Mouse (Mus musculus): ENCODE measurements around the gene CN725425. TPM values are rescaled to one million over a fixed set of nuclear protein-coding genes. Genes with fewer than 3 reads are reported as not detected.

CN725425 gene
- polyA plus RNA-seq, 1 experiment from 2014 or later = not detected

- Histone ChIP-seq H3K36me3 (ENCODE audit: control insufficient read depth, insufficient read depth, low read length) (no peaks in the 10 kb centered on the region), H3K4me1 (ENCODE audit: control insufficient read depth, insufficient read depth, low read length) (no peaks in the 10 kb centered on the region), H3K4me2 (ENCODE audit: low read depth, low read length) (no peak overlapping the region), H3K9me3 (replicated peaks; ENCODE audit: control insufficient read depth, low read length) (no peaks in the 10 kb centered on the region), H3K9ac (ENCODE audit: low read length) (no peak overlapping the region), H3K27me3 (ENCODE audit: control insufficient read depth, insufficient read depth, low read length) (no peaks in the 10 kb centered on the region), H3K4me3 (replicated peaks; ENCODE audit: low read length) (no peak overlapping the region), H3K27ac (ENCODE audit: low read length) (no peak overlapping the region)
- ATAC-seq (ENCODE audit: insufficient read depth, low FRiP score) = no peak
- WGBS = 75% methylated on average over 4 of the region's 4 CpGs
Observed at GRCm38 (mm10) chr15:91172193-91172592, 27.1 kb upstream of the CN725425 start.

- Histone ChIP-seq H3K36me3 (ENCODE audit: control insufficient read depth, insufficient read depth, low read length) (no peaks in the 10 kb centered on the region), H3K9ac (ENCODE audit: low read length) (no peak overlapping the region), H3K4me2 (ENCODE audit: low read depth, low read length) (no peak overlapping the region), H3K4me1 (ENCODE audit: control insufficient read depth, insufficient read depth, low read length) (no peaks in the 10 kb centered on the region), H3K9me3 (replicated peaks; ENCODE audit: control insufficient read depth, low read length) (no peaks in the 10 kb centered on the region), H3K27ac (ENCODE audit: low read length) (no peak overlapping the region), H3K4me3 (replicated peaks; ENCODE audit: low read length) (no peak overlapping the region), H3K27me3 (ENCODE audit: control insufficient read depth, insufficient read depth, low read length) (no peaks in the 10 kb centered on the region)
- no peak for ATAC-seq (ENCODE audit: insufficient read depth, low FRiP score)
- WGBS = 58% methylated on average over 9 of the region's 9 CpGs
Observed at GRCm38 (mm10) chr15:91178656-91179314, 20.5 kb upstream of the CN725425 start.

- no peak overlapping the region for H3K4me2 ChIP-seq (ENCODE audit: low read depth, low read length)
- no peak for ATAC-seq (ENCODE audit: insufficient read depth, low FRiP score)
- no peak overlapping the region for H3K9ac ChIP-seq (ENCODE audit: low read length)
- H3K27ac ChIP-seq (ENCODE audit: low read length) = no peak overlapping the region
- 61% methylated on average over 15 of the region's 15 CpGs for WGBS
- H3K36me3 ChIP-seq (ENCODE audit: control insufficient read depth, insufficient read depth, low read length) = no peaks in the 10 kb centered on the region
- H3K4me3 ChIP-seq (replicated peaks; ENCODE audit: low read length) = no peak overlapping the region
- H3K4me1 ChIP-seq (ENCODE audit: control insufficient read depth, insufficient read depth, low read length) = no peaks in the 10 kb centered on the region
- no peaks in the 10 kb centered on the region for H3K9me3 ChIP-seq (replicated peaks; ENCODE audit: control insufficient read depth, low read length)
- no peaks in the 10 kb centered on the region for H3K27me3 ChIP-seq (ENCODE audit: control insufficient read depth, insufficient read depth, low read length)
Observed at GRCm38 (mm10) chr15:91179911-91180622, 19.2 kb upstream of the CN725425 start.

GRCm38 (mm10) chr15:91186358-91186757 lies 12.9 kb upstream of the CN725425 start:
- 82% methylated on average over 6 of the region's 6 CpGs for WGBS
- no peak overlapping the region for H3K4me3 ChIP-seq (replicated peaks; ENCODE audit: low read length)

GRCm38 (mm10) chr15:91190026-91190425 lies 9.3 kb upstream of the CN725425 start:
- Histone ChIP-seq H3K9ac (ENCODE audit: low read length) (no peak overlapping the region), H3K27me3 (ENCODE audit: control insufficient read depth, insufficient read depth, low read length) (no peaks in the 10 kb centered on the region), H3K27ac (ENCODE audit: low read length) (no peak overlapping the region), H3K4me3 (replicated peaks; ENCODE audit: low read length) (peak overlapping the region; percentile 47), H3K4me1 (ENCODE audit: control insufficient read depth, insufficient read depth, low read length) (peaks cover 4% of the 10 kb centered on the region; the same call in 1 of the 2 replicates), H3K9me3 (replicated peaks; ENCODE audit: control insufficient read depth, low read length) (no peaks in the 10 kb centered on the region), H3K4me2 (ENCODE audit: low read depth, low read length) (peak overlapping the region; percentile 58), H3K36me3 (ENCODE audit: control insufficient read depth, insufficient read depth, low read length) (no peaks in the 10 kb centered on the region)
- no peak for ATAC-seq (ENCODE audit: insufficient read depth, low FRiP score)
- WGBS = 56% methylated on average over 4 of the region's 4 CpGs

More at GRCm38 (mm10) chr15:91186358-91186757, 12.9 kb upstream of the CN725425 start:
- Histone ChIP-seq H3K36me3 (ENCODE audit: control insufficient read depth, insufficient read depth, low read length) (no peaks in the 10 kb centered on the region), H3K27ac (ENCODE audit: low read length) (no peak overlapping the region), H3K4me1 (ENCODE audit: control insufficient read depth, insufficient read depth, low read length) (peaks cover 4% of the 10 kb centered on the region; the same call in 1 of the 2 replicates), H3K4me2 (ENCODE audit: low read depth, low read length) (no peak overlapping the region), H3K27me3 (ENCODE audit: control insufficient read depth, insufficient read depth, low read length) (no peaks in the 10 kb centered on the region), H3K9me3 (replicated peaks; ENCODE audit: control insufficient read depth, low read length) (no peaks in the 10 kb centered on the region), H3K9ac (ENCODE audit: low read length) (no peak overlapping the region)
- ATAC-seq (ENCODE audit: insufficient read depth, low FRiP score) = no peak

GRCm38 (mm10) chr15:91190519-91191207 lies 8.6 kb upstream of the CN725425 start:
- Histone ChIP-seq H3K4me2 (ENCODE audit: low read depth, low read length) (peak overlapping the region; percentile 58), H3K4me1 (ENCODE audit: control insufficient read depth, insufficient read depth, low read length) (peaks cover 4% of the 10 kb centered on the region; the same call in 1 of the 2 replicates), H3K4me3 (replicated peaks; ENCODE audit: low read length) (peak overlapping the region; percentile 47), H3K36me3 (ENCODE audit: control insufficient read depth, insufficient read depth, low read length) (no peaks in the 10 kb centered on the region), H3K9me3 (replicated peaks; ENCODE audit: control insufficient read depth, low read length) (no peaks in the 10 kb centered on the region), H3K27me3 (ENCODE audit: control insufficient read depth, insufficient read depth, low read length) (no peaks in the 10 kb centered on the region), H3K9ac (ENCODE audit: low read length) (peak overlapping the region; percentile 54; the same call in 1 of the 2 replicates), H3K27ac (ENCODE audit: low read length) (no peak overlapping the region; the same call in 1 of the 2 replicates)
- WGBS = 44% methylated on average over 17 of the region's 17 CpGs
- no peak for ATAC-seq (ENCODE audit: insufficient read depth, low FRiP score)

GRCm38 (mm10) chr15:91191412-91192222 lies 7.7 kb upstream of the CN725425 start, which contains the start of gene Abcd2:
Gene Abcd2, minus strand, starts transcription at chr15:91191799.
- H3K27me3 ChIP-seq (ENCODE audit: control insufficient read depth, insufficient read depth, low read length) = no peaks in the 10 kb centered on the region
- peak within 1 kb of the TSS; percentile 58 for H3K4me2 ChIP-seq (ENCODE audit: low read depth, low read length)
- no peaks in the 10 kb centered on the region for H3K36me3 ChIP-seq (ENCODE audit: control insufficient read depth, insufficient read depth, low read length)
- H3K9ac ChIP-seq (ENCODE audit: low read length) = peak within 1 kb of the TSS; percentile 54
- H3K4me3 ChIP-seq (replicated peaks; ENCODE audit: low read length) = peak within 1 kb of the TSS; percentile 47
- peaks cover 4% of the 10 kb centered on the region; the same call in 1 of the 2 replicates for H3K4me1 ChIP-seq (ENCODE audit: control insufficient read depth, insufficient read depth, low read length)
- peak within 1 kb of the TSS; percentile 83 for H3K27ac ChIP-seq (ENCODE audit: low read length)
- ATAC-seq (ENCODE audit: insufficient read depth, low FRiP score) = peak; percentile 93
- H3K9me3 ChIP-seq (replicated peaks; ENCODE audit: control insufficient read depth, low read length) = no peaks in the 10 kb centered on the region
- under 1% methylated on average over 22 of the region's 22 CpGs for WGBS

GRCm38 (mm10) chr15:91192223-91192598 lies 7.1 kb upstream of the CN725425 start:
- peak overlapping the region; percentile 58 for H3K4me2 ChIP-seq (ENCODE audit: low read depth, low read length)
- H3K4me3 ChIP-seq (replicated peaks; ENCODE audit: low read length) = peak overlapping the region; percentile 47
- peaks cover 4% of the 10 kb centered on the region; the same call in 1 of the 2 replicates for H3K4me1 ChIP-seq (ENCODE audit: control insufficient read depth, insufficient read depth, low read length)
- peak overlapping the region; percentile 54 for H3K9ac ChIP-seq (ENCODE audit: low read length)
- whole genome bisulfite sequencing = 11% methylated on average over 7 of the region's 7 CpGs
- no peaks in the 10 kb centered on the region for H3K9me3 ChIP-seq (replicated peaks; ENCODE audit: control insufficient read depth, low read length)
- H3K27me3 ChIP-seq (ENCODE audit: control insufficient read depth, insufficient read depth, low read length) = no peaks in the 10 kb centered on the region
- H3K27ac ChIP-seq (ENCODE audit: low read length) = peak overlapping the region; percentile 83
- ATAC-seq (ENCODE audit: insufficient read depth, low FRiP score) = peak; percentile 36; the same call in 1 of the 2 replicates
- no peaks in the 10 kb centered on the region for H3K36me3 ChIP-seq (ENCODE audit: control insufficient read depth, insufficient read depth, low read length)

All from stomach, embryonic 16.5 days (tissue).